Mouse (Mus musculus) adrenal gland, postnatal 25 days (tissue): ENCODE data around the gene Kirrel3. TPM values are rescaled to one million over a fixed set of nuclear protein-coding genes. Genes with fewer than 3 reads are reported as not detected.

Source experiments
- DNase-seq: peaks from one replicate; pipeline ENCODE4 v3.0.0; 2021; ENCODE audit warnings: mixed read lengths
- total RNA-seq: library from RNA; stranded (reverse); gene quantifications from 2 replicates; pipeline ENCODE4 v1.2.3, GENCODE M21; 2021

Gene Kirrel3
- total RNA-seq, 1 experiment from 2014 or later, result 0.52 TPM

DNA sequence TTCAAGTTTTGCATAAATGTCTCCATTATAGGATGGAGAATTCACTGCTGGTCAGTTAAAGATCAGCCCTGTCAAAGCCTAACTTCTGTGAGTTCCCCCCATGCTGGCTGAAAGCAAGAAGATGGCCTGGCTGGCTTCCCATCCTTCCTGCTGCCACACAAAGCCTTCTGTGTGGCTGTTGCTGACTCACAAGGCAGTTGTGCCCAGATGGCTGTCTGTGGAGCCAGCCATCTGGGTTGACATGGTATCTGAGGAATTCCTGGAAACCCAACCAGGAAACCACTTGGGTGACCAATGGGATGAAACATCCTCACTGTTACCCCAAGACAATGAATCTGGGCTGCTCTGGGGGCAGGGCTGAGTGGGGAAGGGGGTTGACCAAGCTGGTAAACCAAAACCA is 500.5 kb downstream of the Kirrel3 start:
- DNase-seq, result no peak

DNA sequence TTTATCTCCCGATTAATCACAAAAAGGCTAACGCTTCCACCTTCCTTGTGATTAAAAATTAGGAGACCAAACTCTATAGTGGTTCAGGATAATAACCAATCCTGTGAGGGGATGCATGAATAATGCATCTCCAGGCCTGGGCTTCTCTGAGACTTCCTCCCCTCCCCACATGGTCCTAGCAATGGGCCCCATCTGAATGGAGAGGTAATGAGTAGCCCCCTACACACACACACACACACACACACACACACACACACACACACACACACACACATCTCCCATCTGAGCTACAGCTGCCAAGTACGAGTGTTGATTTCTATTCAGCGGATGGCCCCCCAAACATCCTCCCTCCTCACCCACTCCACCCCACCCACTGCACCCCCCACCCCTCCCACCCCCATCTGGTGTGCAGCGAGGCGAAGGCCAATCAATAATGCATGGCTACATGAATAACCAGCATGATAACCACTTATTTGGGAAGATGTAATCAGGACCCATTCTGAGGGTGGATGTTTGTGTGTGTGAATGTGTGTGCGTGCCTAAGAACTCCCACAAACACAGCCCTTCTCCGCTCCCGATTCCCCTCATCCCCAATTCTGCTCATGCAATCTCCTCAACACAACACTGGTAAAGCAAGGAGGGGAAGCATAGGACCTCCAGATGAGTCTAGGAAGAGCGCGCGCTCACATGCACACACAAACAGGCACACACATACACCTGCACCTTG is 501.9 kb downstream of the Kirrel3 start:
- DNase-seq, result no peak

DNA sequence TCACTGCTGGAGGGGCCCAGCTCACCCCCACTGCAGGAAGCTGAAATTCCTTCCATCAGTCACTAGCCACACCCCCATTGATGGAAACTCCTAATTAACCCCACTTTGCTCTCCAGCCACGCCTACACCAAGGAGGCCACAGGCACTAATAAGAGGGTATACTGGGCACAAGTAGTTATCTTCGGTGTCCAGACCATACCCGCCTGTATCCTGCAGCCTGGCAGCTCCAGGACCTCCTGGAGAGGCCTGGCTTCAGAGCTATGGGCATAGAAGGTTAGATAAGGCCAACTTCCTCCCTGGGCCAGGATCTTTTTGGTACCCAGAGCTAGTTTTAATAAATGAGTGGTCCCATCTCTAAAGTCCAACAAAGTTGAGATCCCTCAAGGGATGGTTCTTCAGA is 503.0 kb downstream of the Kirrel3 start:
- no peak for DNase-seq

DNA sequence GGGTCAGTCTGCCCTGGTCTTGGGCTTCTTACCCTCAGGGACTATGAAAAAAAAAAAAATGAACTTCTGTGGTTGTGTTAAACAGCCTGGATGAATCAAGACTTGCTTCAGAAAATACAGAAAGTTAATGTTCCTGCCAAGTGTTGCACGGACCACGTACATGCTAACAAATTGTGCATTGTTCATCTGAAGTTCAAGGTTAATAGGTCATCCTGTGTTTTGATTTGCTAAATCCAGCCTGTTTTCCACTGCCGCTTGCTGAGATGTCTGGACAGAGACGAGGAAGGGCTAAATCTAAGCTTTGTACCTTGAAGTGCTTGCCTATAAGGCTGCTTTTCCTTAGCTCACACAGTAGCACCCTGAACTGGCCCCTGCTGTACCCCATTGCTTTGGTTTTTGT is 506.5 kb downstream of the Kirrel3 start:
- no peak for DNase-seq

DNA sequence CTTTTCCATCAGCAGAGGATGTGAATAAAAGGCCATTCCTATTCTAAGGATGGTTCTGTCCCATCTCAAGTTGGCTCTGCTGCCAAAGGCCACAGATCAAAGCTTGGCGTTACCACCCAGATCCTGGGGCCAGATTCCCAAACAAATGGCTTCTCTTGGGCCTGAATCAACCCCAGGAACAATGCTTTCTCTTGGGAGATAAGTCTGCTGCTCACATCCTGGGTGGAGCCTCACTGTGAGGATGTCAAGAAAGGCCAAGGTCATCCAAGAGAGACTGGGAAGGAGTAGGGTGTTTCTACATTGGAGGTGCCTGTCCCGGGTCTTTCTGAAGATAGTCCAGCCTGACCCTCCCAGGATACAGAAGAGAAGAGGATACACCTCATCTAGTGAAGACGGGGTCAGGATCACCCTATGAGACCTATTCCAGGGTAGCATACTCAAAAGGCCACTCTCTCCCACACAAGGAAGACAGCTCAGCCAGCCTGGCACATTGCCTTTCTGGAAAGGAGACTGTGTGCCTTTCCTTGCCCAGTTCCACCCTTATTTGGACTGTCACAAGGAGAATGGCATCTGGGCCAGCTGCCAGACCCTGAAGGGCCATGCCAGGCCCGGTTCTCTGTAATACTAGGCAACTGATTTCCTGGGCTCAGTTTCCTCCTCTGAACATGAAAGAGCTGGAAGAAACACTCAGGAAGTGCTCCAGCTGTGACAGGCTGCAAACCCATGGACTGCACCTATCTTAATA is 507.9 kb downstream of the Kirrel3 start:
- peak; percentile 93 for DNase-seq

DNA sequence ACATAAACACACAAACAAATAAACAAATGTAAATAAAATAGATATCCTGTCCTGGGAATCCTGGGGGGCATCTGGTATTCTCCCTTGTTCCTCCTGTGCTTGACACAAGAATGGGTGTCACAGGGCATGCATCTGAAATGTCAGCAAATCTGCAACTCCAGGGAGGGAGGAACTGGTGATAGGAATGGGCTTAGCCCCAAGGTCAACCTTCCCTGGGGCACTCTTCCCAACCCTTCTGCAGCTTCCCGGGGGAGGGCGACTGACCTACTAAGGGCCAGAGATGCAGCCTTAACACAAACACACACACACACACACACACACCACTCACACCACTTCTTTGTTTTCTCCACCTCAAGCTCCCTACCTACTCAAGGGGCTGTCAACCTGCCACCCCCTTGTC is 509.4 kb downstream of the Kirrel3 start:
- DNase-seq, result no peak

DNA sequence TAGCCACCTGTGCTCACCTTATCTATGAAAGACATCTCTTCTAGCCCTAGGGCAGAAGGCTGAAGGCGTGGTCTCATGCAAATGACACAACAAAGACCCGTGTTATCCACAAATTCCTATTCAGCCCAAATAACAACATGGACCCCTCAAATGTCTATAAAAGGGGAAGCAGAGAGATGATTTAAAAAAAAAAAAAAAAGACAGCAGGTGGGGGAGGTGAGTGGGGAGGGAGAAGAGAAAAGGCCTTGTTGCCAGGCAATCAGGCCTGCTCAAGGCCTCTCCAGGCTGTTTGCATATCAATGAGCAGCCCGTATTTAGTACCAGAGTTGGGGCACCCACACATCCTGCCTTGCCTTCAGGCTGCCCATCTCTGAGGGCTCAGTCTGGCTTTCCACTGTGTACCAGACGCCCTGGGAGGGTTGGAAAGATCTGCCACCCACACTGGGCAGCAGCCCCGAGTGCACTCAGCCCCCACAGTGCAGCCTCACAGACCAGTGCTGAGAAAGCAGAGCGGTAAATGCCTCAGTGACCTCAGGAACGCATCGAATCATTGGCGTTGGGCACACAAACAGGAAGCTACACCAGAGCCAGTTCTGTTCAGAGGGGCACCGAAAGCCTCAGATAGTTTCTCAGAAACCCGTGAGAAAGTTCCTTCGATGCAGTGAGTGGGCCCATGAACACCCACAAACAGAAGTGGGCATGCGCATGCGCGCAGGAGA is 510.1 kb downstream of the Kirrel3 start:
- DNase-seq, result no peak

DNA sequence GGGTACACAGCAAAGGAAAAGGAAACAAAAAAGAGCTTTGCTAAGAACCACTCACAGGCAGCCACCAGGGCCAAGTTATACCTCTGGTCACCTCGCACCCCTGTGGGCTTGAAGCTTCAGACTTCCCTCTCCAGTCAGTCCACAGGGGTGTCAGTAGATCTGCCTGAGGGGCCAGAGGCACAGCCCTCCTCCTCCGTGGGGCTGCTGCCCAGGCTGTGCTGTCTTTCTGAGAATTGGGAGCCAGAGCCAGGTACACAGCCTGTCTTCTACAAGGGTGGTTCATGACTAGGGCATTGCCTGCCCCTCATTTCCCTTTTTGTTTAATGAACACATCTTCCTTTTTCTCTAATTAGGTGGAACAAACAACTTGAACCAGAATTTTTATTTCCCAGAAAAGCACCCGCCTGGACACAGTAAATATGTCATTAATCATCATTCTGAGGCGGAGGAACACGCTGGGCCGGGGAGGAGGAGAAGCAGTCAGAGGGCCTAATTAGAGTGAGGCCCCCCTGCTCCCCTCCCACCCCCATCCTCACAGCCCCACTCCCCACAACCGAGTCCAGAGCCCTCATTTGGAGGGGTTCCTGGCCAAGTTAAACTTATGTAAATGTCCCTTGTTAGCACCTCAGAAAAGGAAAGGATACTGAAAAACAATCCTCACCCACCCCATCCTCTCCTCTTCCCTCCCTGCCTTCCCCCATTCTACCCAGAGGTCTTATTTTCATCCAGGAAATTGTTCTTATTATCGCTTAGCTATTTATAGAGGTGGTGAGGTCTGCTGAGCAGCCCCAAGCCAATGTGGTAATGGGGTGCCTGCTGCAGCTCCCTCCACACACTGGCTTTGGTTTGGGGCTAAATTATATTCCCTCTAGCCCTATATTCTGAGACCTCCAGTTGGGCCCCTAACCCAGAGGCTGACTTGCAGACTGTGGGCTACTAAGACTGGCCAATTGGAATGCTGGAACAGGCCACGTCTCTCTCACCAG is 512.5 kb downstream of the Kirrel3 start:
- no peak for DNase-seq

DNA sequence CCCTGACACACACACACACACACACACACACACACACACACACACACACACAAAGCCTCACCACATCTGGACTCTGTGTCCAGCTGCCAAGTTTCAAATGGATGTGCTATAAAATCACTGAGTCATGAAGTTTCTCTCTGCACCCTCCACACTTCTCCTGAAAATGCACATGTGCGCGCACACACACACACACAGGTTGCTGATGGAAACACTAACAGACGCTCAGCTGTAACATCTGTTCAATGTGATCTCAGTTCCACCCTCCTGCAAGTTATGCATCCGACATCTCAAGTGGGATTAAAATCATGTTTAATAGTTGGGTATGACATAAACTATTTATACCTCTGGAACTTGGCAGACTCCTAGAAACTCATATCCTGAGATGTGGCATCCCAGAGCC is 518.4 kb downstream of the Kirrel3 start:
- no peak for DNase-seq

DNA sequence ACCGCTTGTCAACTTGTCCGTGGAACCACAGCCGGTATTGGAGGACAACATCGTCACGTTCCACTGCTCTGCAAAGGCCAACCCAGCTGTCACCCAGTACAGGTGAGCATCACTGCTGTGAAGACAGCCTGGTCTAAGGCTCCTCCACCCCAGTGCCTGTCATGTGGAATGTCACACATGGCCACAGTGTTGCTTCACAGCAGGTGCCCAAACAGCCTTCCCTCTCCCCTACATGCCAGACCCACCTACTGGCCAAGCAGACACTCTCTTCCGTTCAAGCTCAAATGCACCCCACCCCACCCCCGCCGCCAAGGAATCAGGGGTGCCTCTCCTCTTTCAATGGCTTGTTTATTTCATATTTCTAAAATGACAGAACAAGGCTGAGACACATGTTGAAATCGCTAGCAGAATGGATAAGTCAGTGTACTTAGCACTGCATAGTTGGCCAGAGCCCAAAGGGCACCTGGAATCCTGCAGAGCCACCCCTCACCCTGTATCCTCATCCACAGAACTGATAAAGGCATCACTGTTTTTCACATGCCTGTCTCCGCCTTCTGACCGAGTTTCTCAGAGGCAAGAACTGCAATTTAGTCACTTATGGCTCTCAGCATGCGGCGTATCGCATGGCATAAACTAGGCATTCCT is 522.1 kb downstream of the Kirrel3 start:
- DNase-seq, result no peak

DNA sequence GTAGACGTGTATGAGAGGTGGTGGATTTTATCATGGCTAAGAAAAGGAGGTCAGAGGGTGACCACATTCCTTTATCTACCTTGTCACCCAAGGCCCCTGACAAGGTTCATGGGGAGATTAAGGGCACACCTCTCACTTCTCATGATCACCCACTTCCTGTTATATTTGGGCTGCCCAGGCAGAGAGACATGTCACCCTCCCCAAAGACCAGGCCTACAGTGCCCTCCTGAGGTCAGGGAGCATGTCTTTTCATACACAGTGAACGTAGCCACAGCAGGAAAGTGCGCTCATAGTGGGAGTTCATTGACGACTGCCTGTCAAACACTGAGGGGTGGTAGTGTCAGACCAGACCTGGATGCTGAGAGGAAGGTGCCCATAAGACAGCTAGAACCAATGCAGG is 531.1 kb downstream of the Kirrel3 start:
- no peak for DNase-seq

DNA sequence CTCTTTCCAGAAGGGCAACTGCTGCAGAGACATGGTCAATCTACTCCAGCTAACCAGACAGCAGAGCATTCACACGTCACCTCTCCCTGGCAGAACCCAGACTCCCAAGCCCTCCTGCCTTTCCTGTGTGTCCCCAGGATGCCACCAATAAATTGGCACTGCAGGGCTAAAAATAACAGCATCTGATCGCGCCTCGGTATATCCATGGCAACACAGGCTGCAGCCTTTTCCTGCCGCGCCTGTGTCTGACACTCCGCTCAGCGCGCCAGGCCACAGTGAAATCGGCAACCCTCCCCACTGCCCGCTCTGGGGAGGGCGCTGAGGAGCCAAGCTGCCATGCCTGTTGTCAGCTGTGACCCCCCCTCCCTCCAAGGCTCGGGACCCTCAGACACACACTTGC is 531.9 kb downstream of the Kirrel3 start:
- DNase-seq, result no peak

DNA sequence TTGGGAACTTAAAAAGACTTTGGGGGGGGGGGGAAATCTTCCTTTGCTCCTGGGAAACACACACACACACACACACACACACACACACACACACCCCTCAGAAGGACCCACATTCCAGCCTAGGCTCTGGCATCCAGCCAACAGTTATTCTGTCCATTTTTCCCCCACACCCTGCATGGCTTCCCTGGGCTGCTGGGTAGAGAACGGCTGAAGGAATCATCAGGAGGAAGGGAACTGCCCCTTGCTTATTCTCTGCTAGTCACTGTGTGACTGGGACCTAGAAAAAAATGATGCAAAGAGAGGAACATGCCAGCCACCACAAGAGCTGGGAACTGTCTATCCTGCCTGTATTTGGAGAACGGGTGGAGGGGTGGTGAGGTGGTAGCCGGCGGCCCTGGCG is 532.4 kb downstream of the Kirrel3 start:
- DNase-seq, result no peak

DNA sequence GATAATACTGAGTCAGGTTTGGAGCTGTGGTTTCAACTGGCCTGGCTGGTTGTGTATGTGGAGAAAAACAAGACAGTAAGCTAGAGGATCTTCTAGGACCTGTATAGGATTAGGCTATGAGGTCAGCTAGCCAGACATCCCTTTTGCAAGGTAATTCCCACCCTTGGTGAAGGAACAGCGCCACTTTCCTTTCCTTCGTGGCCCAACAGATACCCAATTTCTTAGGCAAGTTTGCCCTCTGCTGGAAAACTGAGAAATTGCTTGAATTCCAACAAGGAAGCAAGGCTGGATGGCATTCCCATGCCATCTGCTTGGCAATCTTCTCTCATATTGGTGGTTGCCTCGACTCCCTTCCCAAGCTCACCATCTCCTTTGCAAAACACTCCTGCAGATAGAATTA is 533.7 kb downstream of the Kirrel3 start:
- no peak for DNase-seq

DNA sequence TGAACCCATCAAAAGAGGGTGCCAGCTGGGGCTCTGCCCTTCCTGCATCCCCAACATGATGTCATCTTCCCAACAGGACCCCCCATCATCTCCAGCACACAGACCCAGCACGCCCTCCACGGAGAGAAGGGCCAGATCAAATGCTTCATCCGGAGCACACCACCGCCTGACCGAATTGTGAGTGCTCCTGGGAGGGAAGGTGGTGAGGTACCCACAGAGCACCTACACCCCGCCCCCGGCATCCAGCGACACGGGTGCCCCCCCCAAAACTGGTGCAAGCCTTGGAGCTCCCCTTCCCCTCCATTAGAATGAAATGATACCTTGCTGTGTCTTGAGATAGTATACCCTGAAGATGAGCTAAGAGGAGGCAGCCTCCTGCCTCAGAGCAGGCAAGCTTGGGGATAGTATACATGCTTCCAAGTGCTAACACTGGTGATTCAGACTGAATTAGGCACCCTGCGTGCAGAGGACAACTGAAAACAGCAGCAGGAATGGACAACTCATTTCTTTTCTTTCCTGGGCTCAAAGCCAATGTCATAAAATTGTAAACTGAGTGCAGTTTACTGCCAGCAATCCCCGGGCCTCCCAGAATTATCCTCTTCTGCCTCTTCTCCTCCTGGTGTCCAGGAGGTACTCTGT is 534.4 kb downstream of the Kirrel3 start:
- no peak for DNase-seq

DNA sequence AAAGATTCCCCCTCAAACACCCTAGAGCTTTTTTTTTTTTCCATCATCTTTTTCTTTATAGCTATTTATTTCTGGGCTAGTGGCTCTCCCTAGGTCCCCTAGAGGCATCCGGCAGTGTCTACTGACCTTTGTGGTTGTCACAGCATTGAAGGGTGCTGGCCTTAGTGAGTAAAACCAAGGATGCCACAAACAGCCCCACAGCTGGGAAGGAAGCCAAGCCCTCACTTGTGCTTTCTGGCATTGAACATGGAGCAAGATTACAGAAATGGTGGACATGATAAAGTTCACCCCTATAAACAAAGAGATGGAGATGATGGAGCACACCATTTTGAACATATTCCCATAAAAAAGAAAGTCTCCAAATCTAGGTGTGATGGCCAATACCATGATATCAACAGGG is 536.0 kb downstream of the Kirrel3 start:
- DNase-seq, result no peak

DNA sequence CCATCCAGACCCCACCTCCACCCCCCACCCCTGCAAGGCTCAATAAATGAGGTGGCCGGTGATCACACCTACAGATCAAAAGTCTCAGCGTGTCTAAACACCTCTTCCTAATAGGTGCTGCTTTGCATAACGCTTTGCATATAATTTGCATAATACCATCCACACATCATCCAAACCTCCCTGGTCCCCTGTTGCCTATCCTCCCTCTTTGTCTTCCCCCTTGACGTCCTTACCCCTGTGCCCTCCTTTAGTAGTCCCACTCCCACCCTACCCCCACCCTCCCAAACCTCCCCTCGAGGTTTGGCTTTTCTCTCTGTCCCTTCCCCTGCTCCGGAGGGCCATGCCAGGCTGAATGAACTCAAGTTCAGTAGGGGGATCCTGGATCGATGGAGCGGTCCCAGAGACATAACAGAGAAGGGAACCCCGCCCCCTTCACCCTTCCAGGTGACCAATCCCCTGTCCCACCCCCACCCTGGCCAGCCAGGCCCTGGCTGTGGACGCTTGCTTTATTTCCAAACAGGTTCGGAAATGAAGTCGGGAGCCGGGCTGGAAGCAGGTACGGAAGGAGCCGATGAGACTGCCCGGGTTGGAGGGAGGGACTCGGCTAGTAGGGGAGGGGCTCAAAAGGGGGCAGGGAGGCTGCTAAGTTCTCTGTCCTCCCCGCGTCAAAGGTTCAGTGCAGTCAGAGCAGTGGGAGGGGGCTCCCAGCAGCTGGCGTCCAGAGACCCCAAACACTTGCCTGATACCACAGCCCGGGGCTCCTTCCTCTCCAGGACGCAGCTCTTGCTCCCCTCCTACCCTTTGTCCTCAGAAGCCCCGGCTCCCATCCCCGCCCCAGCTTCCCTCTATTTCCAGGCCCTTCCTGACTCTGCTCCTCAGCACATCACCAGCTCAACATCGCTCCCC is 539.1 kb downstream of the Kirrel3 start:
- no peak for DNase-seq

DNA sequence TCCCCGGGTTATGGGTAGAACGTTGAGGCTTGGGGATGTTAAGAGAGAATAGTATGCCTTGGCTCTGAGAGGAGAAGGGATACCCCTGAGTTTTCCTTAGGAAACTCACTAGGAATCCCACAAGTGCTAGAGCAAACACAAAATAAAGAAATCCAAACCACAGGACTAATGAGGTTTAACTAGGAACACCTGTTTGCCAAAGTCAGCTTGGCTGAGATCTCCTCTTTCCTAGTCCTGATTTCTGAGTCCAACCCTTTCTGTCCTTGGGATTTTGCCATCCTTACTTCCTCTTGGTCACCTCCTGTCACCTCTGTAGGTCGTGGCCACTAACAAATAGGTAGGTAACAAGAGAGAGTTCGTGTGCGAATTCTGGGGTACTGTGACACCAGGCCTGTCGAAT is 540.6 kb downstream of the Kirrel3 start:
- no peak for DNase-seq

DNA sequence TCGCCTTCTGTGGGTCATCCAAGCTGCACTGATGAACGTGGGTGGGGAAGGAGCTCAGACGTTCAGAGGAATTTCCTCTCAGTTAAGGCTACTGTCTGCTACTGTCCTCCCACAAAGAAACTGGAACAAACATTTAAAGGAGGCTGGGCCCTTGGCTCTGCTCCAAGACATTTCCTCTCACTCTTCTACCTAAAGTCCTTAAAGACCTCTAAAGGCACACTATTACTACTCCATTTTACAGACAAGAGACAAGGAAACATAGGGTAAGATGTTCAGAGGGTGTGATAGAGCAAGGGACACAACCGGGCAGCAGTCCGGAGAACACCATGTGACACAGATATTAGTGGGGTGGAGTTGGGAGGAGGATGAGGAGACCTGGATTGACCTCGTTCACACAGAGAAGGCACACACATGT is 541.2 kb downstream of the Kirrel3 start:
- no peak for DNase-seq
